Mouse (Mus musculus) midbrain, embryonic 12.5 days (tissue): ENCODE results near the gene Gde1. TPM values are rescaled to one million over a fixed set of nuclear protein-coding genes. Genes with fewer than 3 reads are reported as not detected.

Experiments
- ATAC-seq: fragments of 200-750 bp; cut with Nextera tagmentation; 2 replicates; pipeline ENCODE4 v1.8.0; 2017; ENCODE audit warnings: low read depth, moderate TSS enrichment, moderate library complexity; ENCODE audit not compliant: low FRiP score
- H3K27ac ChIP-seq: fragments of 300-500 bp; sonication (generic); replicated peaks from 2 replicates; pipeline ENCODE4 v1.5.1; 2016; ENCODE audit warnings: mild to moderate bottlenecking
- H3K27me3 ChIP-seq: fragments of 300-500 bp; sonication (generic); 2 replicates; pipeline ENCODE4 v1.6.1; 2016; ENCODE audit warnings: mild to moderate bottlenecking
- H3K36me3 ChIP-seq: fragments of 300-500 bp; sonication (generic); 2 replicates; pipeline ENCODE4 v1.6.1; 2016
- H3K4me1 ChIP-seq: fragments of 300-500 bp; sonication (generic); 2 replicates; pipeline ENCODE4 v1.6.1; 2016
- H3K4me2 ChIP-seq: fragments of 300-500 bp; sonication (generic); replicated peaks from 2 replicates; pipeline ENCODE4 v1.6.1; 2016; ENCODE audit warnings: mild to moderate bottlenecking, moderate library complexity
- H3K4me3 ChIP-seq: fragments of 300-500 bp; sonication (generic); 2 replicates; pipeline ENCODE4 v1.5.1; 2016; ENCODE audit warnings: mild to moderate bottlenecking
- H3K9ac ChIP-seq: fragments of 300-500 bp; sonication (generic); replicated peaks from 2 replicates; pipeline ENCODE4 v1.6.1; 2016; ENCODE audit warnings: mild to moderate bottlenecking, moderate library complexity
- H3K9me3 ChIP-seq: fragments of 300-500 bp; sonication (generic); 2 replicates; pipeline ENCODE4 v1.6.1; 2016; ENCODE audit warnings: mild to moderate bottlenecking
- WGBS: fragments of 180-500 bp; shearing (Covaris S2); methylation state at CpG from one replicate; pipeline ENCODE4 v1.1.7; 2016; 5-methylcytosine and 5-hydroxymethylcytosine counted together
- polyA plus RNA-seq: library from polyadenylated mRNA; unstranded; fragments of >200 nt; fragmentation: Nextera tagmentation; extraction: Ambion mirVana; gene quantifications from 2 replicates; pipeline ENCODE4 v1.2.1, GENCODE M21; 2016

Gde1 gene
- 106 and 108 TPM in 2 replicates for polyA plus RNA-seq

DNA sequence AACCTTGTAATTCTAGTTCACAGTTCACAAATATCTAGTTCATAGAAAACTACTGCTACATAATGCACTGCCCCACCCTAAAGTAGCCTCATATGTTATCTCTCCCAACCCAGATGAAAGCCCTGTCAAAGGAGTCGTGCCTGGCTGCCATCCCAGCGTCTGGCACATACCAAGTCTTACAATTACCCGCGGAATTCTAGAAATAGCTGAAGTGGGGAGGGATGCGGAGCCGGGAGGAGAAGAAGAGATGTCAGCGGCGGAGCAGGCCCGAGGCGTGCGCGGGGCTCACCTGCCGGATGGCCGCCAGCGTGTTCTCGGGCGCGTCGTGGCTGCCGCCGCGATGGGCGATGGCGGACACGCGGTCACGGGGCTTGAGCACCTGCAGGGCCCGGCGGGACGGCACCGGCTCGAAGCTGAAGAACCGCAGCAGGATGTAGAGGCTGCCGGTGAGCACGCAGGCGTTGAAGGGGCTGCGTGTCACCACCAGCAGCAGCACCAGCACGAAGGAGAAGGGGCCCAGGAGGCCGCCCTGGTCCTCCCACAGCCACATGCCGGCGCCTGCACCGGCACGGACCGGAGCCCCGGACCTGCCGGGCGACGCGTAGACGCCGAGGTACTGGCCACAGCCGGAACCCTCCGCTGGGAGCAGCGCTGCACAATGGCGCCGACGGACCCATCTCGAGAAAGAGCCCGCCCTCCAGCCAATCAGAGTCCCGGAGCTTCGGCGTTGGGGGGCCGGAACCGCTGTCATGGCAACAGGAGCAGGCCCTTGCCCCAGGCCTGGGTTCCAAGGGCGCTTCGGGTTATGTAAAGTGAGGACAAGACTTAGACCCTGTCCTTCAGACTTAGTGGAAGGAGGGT is at the start of gene Gde1:
Gde1 (minus strand) TSS at position 678 of the 861 bp plus-strand sequence.
- peak; percentile 94 for ATAC-seq
- H3K4me2 ChIP-seq: peak within 1 kb of the TSS; percentile 71
- H3K4me3 ChIP-seq: peak within 1 kb of the TSS; percentile 90
- no peaks in the 10 kb centered on the region for H3K9me3 ChIP-seq
- WGBS: 0% methylated on average over 66 of the region's 66 CpGs
- peak within 1 kb of the TSS; percentile 96 for H3K9ac ChIP-seq
- no peaks in the 10 kb centered on the region for H3K27me3 ChIP-seq
- H3K27ac ChIP-seq: peak within 1 kb of the TSS; percentile 86
- peaks cover 3% of the 10 kb centered on the region; the same call in 1 of the 2 replicates for H3K36me3 ChIP-seq
- peaks cover 27% of the 10 kb centered on the region for H3K4me1 ChIP-seq

DNA sequence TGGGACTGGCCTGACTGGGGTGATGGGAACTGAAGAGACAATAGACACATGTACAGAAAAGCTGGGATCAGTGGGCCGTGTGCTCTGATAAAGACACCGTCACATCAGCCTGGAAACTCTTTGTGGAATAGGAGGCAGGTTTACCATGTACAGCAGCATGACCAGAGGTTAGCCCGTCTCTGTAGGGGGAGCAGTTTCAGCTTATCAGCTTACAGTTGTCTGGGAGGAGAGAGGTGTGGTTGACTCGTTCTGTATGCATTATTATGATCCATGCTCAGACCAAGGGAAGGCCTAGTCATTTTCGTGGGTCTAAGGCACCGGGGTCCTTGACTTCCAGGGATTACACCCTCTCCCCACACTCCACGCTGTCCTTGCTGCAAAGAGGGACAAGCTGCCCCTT is 46.0 kb upstream of the Gde1 start:
- 90% methylated on average over 7 of the region's 7 CpGs for WGBS
- H3K27me3 ChIP-seq: no peaks in the 10 kb centered on the region
- H3K9me3 ChIP-seq: no peaks in the 10 kb centered on the region
- no peak for ATAC-seq
- peaks cover 94% of the 10 kb centered on the region for H3K36me3 ChIP-seq
- H3K9ac ChIP-seq: no peak overlapping the region
- H3K4me3 ChIP-seq: no peak overlapping the region
- no peak overlapping the region for H3K4me2 ChIP-seq
- H3K4me1 ChIP-seq: no peaks in the 10 kb centered on the region
- no peak overlapping the region for H3K27ac ChIP-seq

DNA sequence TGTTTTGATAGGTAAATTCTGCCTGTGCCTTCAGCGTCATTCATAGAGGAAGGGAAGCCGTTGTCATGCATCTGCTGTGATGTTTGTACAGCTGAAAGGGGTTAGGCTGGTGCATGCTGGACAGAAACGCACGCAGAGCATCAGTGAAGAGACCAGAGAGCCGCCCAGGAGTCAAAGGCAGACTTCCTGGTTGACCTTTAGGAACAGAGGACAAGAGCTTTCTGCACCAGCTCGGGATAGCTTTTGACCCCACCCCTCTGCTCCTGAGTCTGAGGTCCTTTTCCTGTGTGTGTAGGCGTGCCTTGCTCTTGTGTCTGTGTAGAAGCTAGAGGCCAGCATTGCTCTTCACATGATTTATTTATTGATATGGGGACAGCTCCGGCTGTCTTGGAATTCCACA is 44.1 kb upstream of the Gde1 start:
- no peak overlapping the region for H3K4me2 ChIP-seq
- H3K27me3 ChIP-seq: no peaks in the 10 kb centered on the region
- no peak overlapping the region for H3K4me3 ChIP-seq
- 82% methylated on average over 8 of the region's 8 CpGs for WGBS
- H3K4me1 ChIP-seq: no peaks in the 10 kb centered on the region
- H3K36me3 ChIP-seq: peaks cover 91% of the 10 kb centered on the region
- H3K27ac ChIP-seq: no peak overlapping the region
- ATAC-seq: no peak
- no peaks in the 10 kb centered on the region for H3K9me3 ChIP-seq
- no peak overlapping the region for H3K9ac ChIP-seq

DNA sequence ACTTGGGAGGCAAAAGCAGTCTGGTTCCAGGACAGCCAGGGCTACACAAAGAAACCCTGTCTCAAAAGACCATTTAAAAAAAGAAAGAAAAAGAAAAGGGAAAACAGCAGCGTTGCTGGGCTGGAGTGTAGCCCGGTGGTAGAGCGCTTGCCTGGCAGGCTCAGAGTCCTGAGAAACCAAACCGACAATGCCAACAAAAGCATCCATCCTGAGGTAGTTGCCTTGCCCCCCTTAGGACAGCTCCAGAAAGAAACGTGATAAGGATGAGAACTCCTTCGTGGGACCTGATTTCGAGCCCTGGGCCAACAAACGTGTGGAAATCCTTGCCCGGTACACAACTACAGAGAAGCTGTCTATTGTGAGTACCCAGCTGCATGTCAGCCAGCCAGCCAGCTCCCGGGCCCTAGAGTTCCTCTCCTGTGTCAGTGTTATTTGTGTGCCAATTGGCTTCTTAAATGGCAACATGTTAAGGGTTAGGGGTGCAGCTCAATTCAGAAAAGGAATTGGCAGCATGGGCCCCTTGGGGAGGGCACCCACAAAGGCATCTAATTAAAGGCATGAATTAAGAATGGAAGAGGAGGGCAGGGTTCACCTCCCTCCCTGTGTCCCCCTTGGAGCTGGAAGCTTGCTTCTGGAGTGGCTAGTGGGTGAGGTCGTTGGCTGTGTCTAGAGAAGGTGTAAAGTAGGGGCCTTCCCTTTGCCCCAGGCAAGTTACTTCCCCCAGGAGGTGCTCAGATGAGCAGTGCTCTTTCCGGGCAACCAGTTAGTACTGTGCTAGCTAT is 42.5 kb upstream of the Gde1 start:
- peaks cover 87% of the 10 kb centered on the region for H3K36me3 ChIP-seq
- no peaks in the 10 kb centered on the region for H3K27me3 ChIP-seq
- WGBS: 88% methylated on average over 12 of the region's 12 CpGs

DNA sequence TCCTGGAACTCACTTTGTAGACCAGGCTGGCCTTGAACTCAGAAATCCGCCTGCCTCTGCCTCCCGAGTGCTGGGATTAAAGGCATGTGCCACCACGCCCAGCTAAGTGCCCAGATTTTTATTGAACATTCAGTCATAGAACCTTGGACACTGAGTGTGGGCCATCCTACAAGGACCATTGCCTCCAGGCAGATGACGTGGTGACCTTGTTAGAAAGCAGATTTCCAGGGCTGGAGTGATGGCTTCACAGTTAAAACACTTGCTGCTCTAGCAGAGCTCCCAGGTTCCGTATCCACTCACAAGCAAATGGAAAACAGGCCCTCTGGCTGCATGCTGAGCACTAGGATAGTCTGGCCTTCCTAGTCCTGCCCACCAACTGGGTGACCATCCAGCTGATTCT is 39.2 kb upstream of the Gde1 start:
- no peaks in the 10 kb centered on the region for H3K27me3 ChIP-seq
- peaks cover 12% of the 10 kb centered on the region for H3K4me1 ChIP-seq
- WGBS: 95% methylated on average over 5 of the region's 5 CpGs
- H3K4me2 ChIP-seq: no peak overlapping the region
- no peak for ATAC-seq
- H3K27ac ChIP-seq: no peak overlapping the region
- H3K9ac ChIP-seq: no peak overlapping the region
- peaks cover 55% of the 10 kb centered on the region for H3K36me3 ChIP-seq
- no peaks in the 10 kb centered on the region for H3K9me3 ChIP-seq
- H3K4me3 ChIP-seq: no peak overlapping the region

More for the DNA sequence above, 42.5 kb upstream of the Gde1 start:
- H3K4me3 ChIP-seq: no peak overlapping the region
- no peak for ATAC-seq
- no peak overlapping the region for H3K4me2 ChIP-seq
- no peak overlapping the region for H3K9ac ChIP-seq
- no peaks in the 10 kb centered on the region for H3K4me1 ChIP-seq
- H3K27ac ChIP-seq: no peak overlapping the region
- H3K9me3 ChIP-seq: no peaks in the 10 kb centered on the region

DNA sequence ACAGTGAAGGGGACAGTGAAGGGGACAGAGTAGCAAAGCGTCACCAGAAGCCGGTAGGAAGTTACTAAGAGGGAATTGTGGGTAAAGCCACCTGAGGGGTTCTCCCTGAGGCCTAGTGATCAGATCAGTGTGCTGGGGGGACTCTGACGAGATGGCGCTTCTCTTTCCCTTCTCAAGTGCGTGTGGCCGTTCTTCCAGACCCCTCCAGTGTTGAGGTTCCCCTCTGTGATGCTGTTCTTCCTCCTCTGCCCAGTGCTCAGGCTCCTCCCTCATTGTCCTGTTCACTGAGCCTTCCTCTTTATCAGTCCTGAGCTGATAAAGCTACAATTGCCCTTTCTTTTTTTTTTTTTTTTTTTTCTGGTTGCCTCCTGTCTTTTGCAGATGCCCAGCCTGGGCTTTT is 36.7 kb upstream of the Gde1 start:
- no peak overlapping the region for H3K9ac ChIP-seq

DNA sequence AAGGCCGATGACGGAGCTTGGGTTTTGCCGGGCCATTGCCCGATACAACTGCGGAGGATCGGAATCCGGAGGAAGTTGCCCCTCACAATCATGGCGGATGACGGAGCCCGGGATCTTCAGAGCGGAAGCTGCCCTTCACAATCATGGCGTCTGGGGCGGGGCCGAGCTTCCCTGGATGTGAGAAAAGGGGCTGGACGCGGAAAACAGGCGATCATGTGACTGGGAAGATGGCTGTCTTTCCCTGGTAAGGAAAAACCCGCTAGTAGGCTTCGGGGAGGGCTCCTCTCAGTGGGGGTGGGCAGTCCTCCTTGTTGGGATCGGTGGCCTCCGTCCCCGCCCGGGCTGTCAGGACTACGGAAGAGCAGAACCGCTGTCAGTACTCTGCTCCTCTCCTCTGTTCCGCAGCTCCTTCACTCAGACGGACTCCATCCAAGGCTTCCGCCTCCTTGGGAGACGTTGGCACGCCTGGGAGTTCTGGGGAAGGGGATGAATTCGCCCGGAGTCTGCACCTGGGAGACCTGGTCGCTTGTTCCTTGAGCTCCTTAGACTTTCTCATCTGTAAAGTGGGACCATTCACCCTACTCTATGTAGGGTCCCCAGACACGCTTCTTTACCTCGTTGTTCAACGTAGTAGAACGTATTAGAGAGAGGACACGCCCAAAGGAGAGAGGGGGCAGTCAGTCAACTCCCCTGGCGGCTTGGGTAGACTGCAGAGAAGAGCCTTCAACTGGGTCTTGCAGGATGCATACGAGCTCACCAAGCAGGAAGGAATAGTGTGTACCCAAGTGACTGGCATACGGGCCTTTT is 35.2 kb upstream of the Gde1 start:
- Histone ChIP-seq H3K9ac (peak overlapping the region; percentile 69), H3K4me1 (peaks cover 12% of the 10 kb centered on the region), H3K27ac (peak overlapping the region; percentile 83), H3K4me2 (peak overlapping the region; percentile 71), H3K27me3 (no peaks in the 10 kb centered on the region), H3K36me3 (peaks cover 23% of the 10 kb centered on the region), H3K9me3 (no peaks in the 10 kb centered on the region), H3K4me3 (peak overlapping the region; percentile 76)
- peak; percentile 96 for ATAC-seq
- 3% methylated on average over 41 of the region's 41 CpGs for WGBS

More for the DNA sequence above, 36.7 kb upstream of the Gde1 start:
- H3K27ac ChIP-seq: no peak overlapping the region
- peaks cover 12% of the 10 kb centered on the region for H3K4me1 ChIP-seq
- H3K4me2 ChIP-seq: no peak overlapping the region
- no peaks in the 10 kb centered on the region for H3K27me3 ChIP-seq
- no peak for ATAC-seq
- 84% methylated on average over 6 of the region's 6 CpGs for WGBS
- no peaks in the 10 kb centered on the region for H3K9me3 ChIP-seq
- H3K36me3 ChIP-seq: peaks cover 31% of the 10 kb centered on the region
- no peak overlapping the region for H3K4me3 ChIP-seq

DNA sequence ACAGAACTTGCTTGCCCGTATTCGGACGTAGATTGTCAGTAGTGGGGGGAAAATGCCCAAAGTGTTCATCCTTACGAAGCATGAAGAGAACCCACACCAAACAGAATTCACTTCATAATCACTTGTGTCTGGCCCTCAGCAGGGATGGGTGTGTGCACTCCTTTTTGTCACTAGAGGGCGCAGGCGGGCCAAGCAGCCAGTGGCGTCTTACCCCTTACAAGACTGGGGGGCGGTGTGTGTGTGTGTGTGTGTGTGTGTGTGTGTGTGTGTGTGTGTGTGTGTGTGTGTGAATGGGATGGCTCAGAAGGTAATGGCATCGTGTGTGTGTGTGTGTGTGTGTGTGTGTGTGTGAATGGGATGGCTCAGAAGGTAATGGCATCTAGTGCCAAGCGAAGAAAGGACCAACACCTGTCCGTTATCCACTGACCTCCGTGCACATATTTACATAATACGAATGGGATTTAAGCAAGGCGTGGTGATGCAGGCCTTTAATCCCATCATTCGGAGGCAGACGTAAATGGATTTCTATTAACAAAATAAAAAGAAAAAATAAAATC is 34.5 kb upstream of the Gde1 start, which contains the start of gene Vps35l:
Vps35l (plus strand) TSS at position 252 of the 557 bp plus-strand sequence.
- Histone ChIP-seq H3K27ac (peak within 1 kb of the TSS; percentile 83), H3K4me2 (peak within 1 kb of the TSS; percentile 71), H3K36me3 (peaks cover 25% of the 10 kb centered on the region), H3K4me3 (peak within 1 kb of the TSS; percentile 76), H3K27me3 (no peaks in the 10 kb centered on the region), H3K9ac (peak within 1 kb of the TSS; percentile 69), H3K4me1 (peaks cover 12% of the 10 kb centered on the region), H3K9me3 (no peaks in the 10 kb centered on the region)
- 3% methylated on average over 15 of the region's 16 CpGs for WGBS
- peak; percentile 84 for ATAC-seq

DNA sequence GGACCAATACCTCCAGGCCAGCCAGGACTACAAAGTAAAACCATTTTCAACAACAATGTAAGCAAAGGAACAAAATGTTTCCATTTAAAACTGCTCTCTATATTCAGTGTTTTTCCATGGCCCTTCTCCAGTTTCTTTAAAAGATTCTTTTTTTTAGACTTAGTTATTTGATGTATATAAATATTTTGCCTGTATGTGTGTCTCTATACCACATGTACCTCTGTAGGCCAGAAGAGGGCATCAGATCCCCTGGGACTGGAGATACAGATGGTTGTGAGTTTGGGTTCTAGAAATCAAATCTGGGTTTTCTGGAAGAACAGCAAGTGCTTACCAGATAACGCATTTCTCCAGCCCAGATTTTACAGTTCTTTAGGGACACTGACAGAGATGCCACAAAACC is 33.2 kb upstream of the Gde1 start:
- peaks cover 12% of the 10 kb centered on the region for H3K4me1 ChIP-seq
- no peaks in the 10 kb centered on the region for H3K9me3 ChIP-seq
- H3K4me2 ChIP-seq: no peak overlapping the region
- 69% methylated on average over 1 of the region's 1 CpGs for WGBS
- no peak overlapping the region for H3K27ac ChIP-seq
- no peak overlapping the region for H3K9ac ChIP-seq
- no peak overlapping the region for H3K4me3 ChIP-seq
- peaks cover 21% of the 10 kb centered on the region for H3K36me3 ChIP-seq
- no peaks in the 10 kb centered on the region for H3K27me3 ChIP-seq
- no peak for ATAC-seq

DNA sequence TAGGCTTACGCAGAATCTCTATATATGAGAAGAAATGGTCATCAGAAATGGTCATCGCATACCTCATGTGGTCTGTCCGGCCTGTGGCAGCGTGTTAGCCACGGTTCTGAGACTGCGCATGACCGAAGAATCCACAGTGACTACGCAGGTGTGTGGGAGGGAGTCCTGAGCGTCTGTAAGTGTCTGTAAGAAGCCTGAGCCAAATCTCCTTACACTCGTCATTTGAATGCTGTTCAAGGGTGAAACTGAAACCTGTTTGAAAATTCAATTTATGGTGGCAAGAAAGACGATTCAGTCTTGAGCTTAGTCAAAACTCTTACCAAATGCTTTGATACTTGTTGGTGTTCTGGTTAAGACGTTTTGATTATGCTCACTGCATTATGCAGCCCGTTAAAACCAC is 27.6 kb upstream of the Gde1 start:
- H3K36me3 ChIP-seq: peaks cover 62% of the 10 kb centered on the region
- WGBS: 94% methylated on average over 13 of the region's 13 CpGs
- no peaks in the 10 kb centered on the region for H3K27me3 ChIP-seq

DNA sequence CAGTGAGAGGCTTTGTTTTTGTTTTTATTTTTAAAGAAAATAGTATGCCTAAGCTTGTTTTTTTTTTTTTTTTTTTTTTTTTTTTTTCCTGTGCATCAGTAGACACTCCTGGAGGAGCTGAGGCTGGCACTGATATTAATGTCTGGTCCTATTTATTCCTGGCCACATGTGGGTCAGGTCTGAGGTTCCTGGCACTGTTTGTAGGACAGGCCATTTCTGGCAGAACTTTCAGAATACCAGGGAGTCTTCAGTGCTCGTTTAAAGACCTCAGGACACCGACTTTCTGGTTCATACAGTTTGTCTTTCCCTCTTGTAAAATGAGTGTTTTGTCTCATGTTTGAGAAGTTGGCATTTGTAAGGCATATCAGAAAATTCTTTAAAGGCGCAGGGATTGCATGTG is 26.2 kb upstream of the Gde1 start:
- no peak overlapping the region for H3K4me2 ChIP-seq
- ATAC-seq: no peak
- no peaks in the 10 kb centered on the region for H3K27me3 ChIP-seq
- no peak overlapping the region for H3K4me3 ChIP-seq
- no peaks in the 10 kb centered on the region for H3K9me3 ChIP-seq
- no peak overlapping the region for H3K9ac ChIP-seq
- peaks cover 71% of the 10 kb centered on the region for H3K36me3 ChIP-seq
- WGBS: 90% methylated on average over 3 of the region's 3 CpGs
- H3K27ac ChIP-seq: no peak overlapping the region
- H3K4me1 ChIP-seq: no peaks in the 10 kb centered on the region

More for the DNA sequence above, 27.6 kb upstream of the Gde1 start:
- H3K4me2 ChIP-seq: no peak overlapping the region
- no peak overlapping the region for H3K9ac ChIP-seq
- H3K9me3 ChIP-seq: no peaks in the 10 kb centered on the region
- no peaks in the 10 kb centered on the region for H3K4me1 ChIP-seq
- no peak for ATAC-seq
- no peak overlapping the region for H3K27ac ChIP-seq
- H3K4me3 ChIP-seq: no peak overlapping the region
